Comparison of ENCODE assay signal across 8 mouse cellular contexts in genomic region chr11:106999151-106999948, GRCm38 (mm10). TPM values are rescaled to one million over a fixed set of nuclear protein-coding genes. Genes with fewer than 3 reads are reported as not detected.
DNase-seq lines count a peak whose midpoint lies in the region; ATAC-seq lines count a peak whose summit lies in the region.

Gene Kpna2 (minus strand): TSS chr11:106999541.

- H3K4me1 ChIP-seq in heart, embryonic 13.5 days, result peaks cover 32% of the 10 kb centered on the region
- H3K4me1 ChIP-seq in liver, embryonic 12.5 days, result peaks cover 37% of the 10 kb centered on the region
- peaks cover 6% of the 10 kb centered on the region; the same call in 1 of the 2 replicates for H3K4me1 ChIP-seq in stomach, embryonic 15.5 days

- under 1% methylated on average over 61 of the region's 62 CpGs for WGBS in heart, embryonic 13.5 days
- under 1% methylated on average over 52 of the region's 62 CpGs for WGBS in liver, embryonic 12.5 days (ENCODE audit: insufficient replicate concordance)
- WGBS in stomach, embryonic 15.5 days, result under 1% methylated on average over 56 of the region's 62 CpGs

- H3K4me3 ChIP-seq in heart, embryonic 13.5 days, result peak within 1 kb of the TSS; percentile 91
- peak within 1 kb of the TSS; percentile 85 for H3K4me3 ChIP-seq in liver, embryonic 12.5 days
- peak within 1 kb of the TSS; percentile 99 for H3K4me3 ChIP-seq in stomach, embryonic 15.5 days (replicated peaks)

- H3K9ac ChIP-seq in heart, embryonic 13.5 days, result peak within 1 kb of the TSS; percentile 95
- peak within 1 kb of the TSS; percentile 94 for H3K9ac ChIP-seq in liver, embryonic 12.5 days
- peak within 1 kb of the TSS; percentile 90 for H3K9ac ChIP-seq in stomach, embryonic 15.5 days

- H3K27me3 ChIP-seq in heart, embryonic 13.5 days (replicated peaks), result no peaks in the 10 kb centered on the region
- H3K27me3 ChIP-seq in liver, embryonic 12.5 days (replicated peaks), result no peaks in the 10 kb centered on the region; the same call in 1 of the 2 replicates
- no peaks in the 10 kb centered on the region for H3K27me3 ChIP-seq in stomach, embryonic 15.5 days (replicated peaks)

- H3K4me2 ChIP-seq in heart, embryonic 13.5 days, result peak within 1 kb of the TSS; percentile 76
- H3K4me2 ChIP-seq in liver, embryonic 12.5 days, result peak within 1 kb of the TSS; percentile 77
- peak within 1 kb of the TSS; percentile 59 for H3K4me2 ChIP-seq in stomach, embryonic 15.5 days

- no peaks in the 10 kb centered on the region for H3K9me3 ChIP-seq in heart, embryonic 13.5 days
- no peaks in the 10 kb centered on the region for H3K9me3 ChIP-seq in liver, embryonic 12.5 days (replicated peaks)
- no peaks in the 10 kb centered on the region for H3K9me3 ChIP-seq in stomach, embryonic 15.5 days

- peak; percentile 96 for DNase-seq in CD4-positive helper T cell, adult 2 months (ENCODE audit: low read depth, low spot score)
- DNase-seq in brain, embryonic 18.5 days (ENCODE audit: low read depth, low spot score), result peak; percentile 92
- DNase-seq in kidney, postnatal 10 days, result peak; percentile 94
- peak; percentile 80 to 86 for DNase-seq in natural killer cell, adult 2 months (ENCODE audit: low spot score in 2 of 2)

- peak; percentile 90 for ATAC-seq in erythroid progenitor cell, adult 5-6 weeks (replicated peaks; ENCODE audit: low FRiP score, poor library complexity, severe bottlenecking)
- peak; percentile 74 for ATAC-seq in heart, embryonic 13.5 days (ENCODE audit: extremely low read depth, insufficient number of reproducible peaks, low FRiP score, low TSS enrichment)
- ATAC-seq in liver, embryonic 12.5 days, result peak; percentile 88
- ATAC-seq in stomach, embryonic 15.5 days (ENCODE audit: insufficient read depth, low FRiP score, low read depth), result peak; percentile 97

- peaks cover 31% of the 10 kb centered on the region for H3K36me3 ChIP-seq in heart, embryonic 13.5 days
- peaks cover 32% of the 10 kb centered on the region for H3K36me3 ChIP-seq in liver, embryonic 12.5 days
- peaks cover 7% of the 10 kb centered on the region; the same call in 1 of the 2 replicates for H3K36me3 ChIP-seq in stomach, embryonic 15.5 days

- H3K27ac ChIP-seq in heart, embryonic 13.5 days (replicated peaks), result peak within 1 kb of the TSS; percentile 94
- H3K27ac ChIP-seq in liver, embryonic 12.5 days, result peak within 1 kb of the TSS; percentile 90
- peak within 1 kb of the TSS; percentile 89 for H3K27ac ChIP-seq in stomach, embryonic 15.5 days

RNA-seq across cellular contexts. Expression of gene Kpna2, which starts in this region (rescaled TPM):
- 456 and 494 TPM in 2 replicates for total RNA-seq in erythroid progenitor cell, adult 5-6 weeks (2015; ENCODE audit: low replicate concordance)
- 286 and 365 TPM in 2 replicates for total RNA-seq in erythroid progenitor cell, adult 5-6 weeks (2017; ENCODE audit: low replicate concordance)
- polyA plus RNA-seq in heart, embryonic 13.5 days (2015; fragmentation: Nextera tagmentation; extraction: Ambion mirVana), result 281 and 299 TPM in 2 replicates
- 360 and 381 TPM in 2 replicates for polyA plus RNA-seq in liver, embryonic 12.5 days (2016; fragmentation: Nextera tagmentation; extraction: Ambion mirVana)
- 259 and 365 TPM in 2 replicates for polyA plus RNA-seq in stomach, embryonic 15.5 days (2015; fragmentation: Nextera tagmentation; extraction: Ambion mirVana)

Comparison
In these comparisons a context has a peak if more than half of its experiments do, and no peak if none do; other contexts are left out.
1. Peak in every context shown above with its lines: DNase-seq, ATAC-seq, H3K4me3 ChIP-seq and H3K27ac ChIP-seq.